Mouse (Mus musculus) central nervous system, embryonic 14 days (tissue): ENCODE results near the gene Slc28a1. TPM values are rescaled to one million over a fixed set of nuclear protein-coding genes. Genes with fewer than 3 reads are reported as not detected.

Experiments
- polyA plus RNA-seq: library from polyadenylated mRNA; depleted of rRNA; stranded (reverse); fragments of >200 nt; gene quantifications from 2 replicates; pipeline ENCODE4 v1.2.3, GENCODE M21; 2012; rRNA removed

Slc28a1 gene
- polyA plus RNA-seq: 0.04 and 0.09 TPM in 2 replicates

DNA sequence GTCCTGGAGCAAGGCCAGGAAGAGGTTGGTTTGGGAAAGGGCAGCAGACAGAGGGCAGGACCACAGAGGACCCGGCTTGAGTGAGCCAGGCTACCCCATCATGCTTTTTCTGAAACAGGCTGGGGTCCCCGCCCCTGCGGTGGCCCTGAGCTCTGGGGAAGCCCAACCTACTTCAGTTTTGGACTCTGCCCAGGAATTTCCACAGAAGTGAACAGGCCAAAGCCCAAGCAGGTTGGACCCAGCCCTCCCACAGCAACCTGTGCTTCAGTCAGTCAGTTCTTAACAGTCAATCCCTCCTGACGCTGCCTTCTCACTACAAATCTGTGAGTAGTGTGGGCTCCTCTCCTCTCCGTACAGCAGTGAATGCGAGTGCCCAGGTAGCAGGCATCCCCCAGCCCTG lies at the start of gene Slc28a1:
Slc28a1 (plus strand) TSS at position 245 of the 400 bp plus-strand sequence.

DNA sequence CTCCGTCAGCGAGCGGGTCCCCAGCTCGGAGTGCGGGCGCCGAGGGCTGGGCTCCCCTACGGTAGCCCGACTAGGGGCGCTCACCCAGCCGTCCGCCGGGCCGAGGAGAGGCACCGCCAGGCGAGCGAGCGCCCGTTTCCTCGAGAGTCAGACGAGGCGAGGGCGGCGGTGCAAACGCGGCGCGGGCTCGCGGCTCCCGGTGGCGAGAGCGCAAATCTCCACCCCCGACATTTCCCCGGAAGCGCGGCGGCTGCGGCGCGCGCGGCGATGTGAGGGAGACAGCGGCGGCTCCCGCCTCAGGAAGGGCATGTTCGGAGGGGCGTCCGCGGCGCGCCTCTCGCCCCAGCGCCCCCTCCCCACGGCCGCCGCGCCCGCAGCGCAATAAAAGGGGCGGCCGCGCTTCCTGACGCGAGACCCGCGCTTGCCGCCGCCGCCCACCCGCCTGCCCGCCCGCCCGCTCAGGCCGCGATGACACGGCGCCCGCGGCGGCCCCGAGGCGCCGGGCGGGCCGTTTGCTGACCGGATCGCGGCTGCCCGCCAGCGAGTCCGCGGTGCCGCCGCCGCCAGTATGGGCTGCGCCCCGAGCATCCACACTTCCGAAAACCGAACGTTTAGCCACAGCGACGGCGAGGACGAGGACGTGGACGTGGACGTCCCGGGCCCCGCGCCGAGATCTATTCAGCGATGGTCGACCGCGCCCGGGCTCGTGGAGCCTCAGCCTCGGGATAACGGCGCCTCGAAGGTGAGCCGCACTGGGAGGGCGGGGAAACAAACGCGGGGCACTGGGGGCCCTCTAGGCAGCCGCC lies 99.0 kb downstream of the Slc28a1 start, which contains the start of gene Pde8a:
Pde8a (plus strand) TSS at position 250 of the 806 bp plus-strand sequence.

Other genes with a start within 250 kb of the Slc28a1 start
- gene Wdr73, start 213.5 kb upstream of the Slc28a1 start, polyA plus RNA-seq: 32.5 and 33.7 TPM in 2 replicates
- gene Nmb, start 209.7 kb upstream of the Slc28a1 start, polyA plus RNA-seq: 11.1 and 13.0 TPM in 2 replicates
- 113 and 135 TPM in 2 replicates for gene Sec11a, start 167.0 kb upstream of the Slc28a1 start, polyA plus RNA-seq
- gene Zfp592, start 121.1 kb upstream of the Slc28a1 start, polyA plus RNA-seq: 19.0 and 20.7 TPM in 2 replicates
- 0.07 and 0.53 TPM in 2 replicates for gene Alpk3, start 57.2 kb upstream of the Slc28a1 start, polyA plus RNA-seq
- gene Pde8a, start 98.8 kb downstream of the Slc28a1 start, polyA plus RNA-seq: 3.9 and 4.9 TPM in 2 replicates
- gene Rps17, start 230.5 kb downstream of the Slc28a1 start, polyA plus RNA-seq: 1,656 and 1,685 TPM in 2 replicates